Mouse (Mus musculus) heart, postnatal 14 days (tissue): Measurements from ENCODE around the gene Scube1. TPM values are rescaled to one million over a fixed set of nuclear protein-coding genes. Genes with fewer than 3 reads are reported as not detected.

Source experiments
- DNase-seq, 2 experiments: peaks; one replicate each; pipeline ENCODE4 v3.0.0; 2021 to 2022
- intact Hi-C: fragments of 180-260 bp; cut with DNase I; formaldehyde crosslinking; loops from one replicate; pipeline ENCODE4 v1.15.1; 2025
- total RNA-seq, 2 experiments: library from RNA; stranded (reverse); gene quantifications; 2 replicates each; pipeline ENCODE4 v1.2.3; 2021

Scube1 gene
- total RNA-seq, 2 experiments from 2014 or later = 3.7 to 4.0 TPM

DNA sequence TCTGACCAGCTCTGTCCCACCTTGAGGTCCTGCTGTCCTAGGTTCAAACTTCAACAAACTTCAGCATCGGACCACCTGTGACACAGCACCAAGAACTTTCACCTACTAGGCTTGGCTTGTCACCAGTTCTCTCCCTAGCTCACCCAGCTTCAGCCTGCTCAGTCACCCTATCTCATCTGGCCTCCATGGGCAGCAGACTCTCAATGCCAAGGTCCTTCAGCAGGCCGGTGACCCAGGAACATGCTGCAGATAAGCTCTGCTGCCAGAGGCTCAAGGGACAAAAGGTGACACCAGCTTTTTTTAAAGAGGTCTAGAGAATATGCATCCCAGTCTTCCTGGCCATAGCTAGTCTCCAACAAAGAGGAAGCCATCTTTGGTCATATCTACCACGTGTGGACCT, 48.5 kb downstream of the Scube1 start:
- DNase-seq = peak; percentile 19 to 33
- intact Hi-C loops = no loop called here

DNA sequence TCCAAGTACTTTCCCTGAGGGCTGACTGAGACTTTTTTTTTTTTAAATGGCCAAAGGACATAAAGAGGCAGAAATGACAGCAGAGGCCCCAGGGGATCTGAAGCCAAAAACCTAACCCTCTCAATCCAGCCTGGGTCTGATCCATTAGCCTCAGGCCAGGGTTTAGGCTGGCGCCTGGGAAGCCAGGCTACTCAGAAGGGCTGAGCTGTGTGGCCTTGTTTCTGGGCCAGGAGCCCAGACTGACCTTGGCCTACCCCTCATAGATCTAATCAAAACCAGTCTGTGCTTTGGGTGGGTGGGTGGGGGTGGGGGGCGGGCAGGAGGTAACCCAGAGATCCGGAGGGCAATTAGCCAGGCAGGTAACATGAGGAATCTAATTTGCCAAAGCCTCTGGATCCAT, 51.2 kb downstream of the Scube1 start:
- DNase-seq = no peak
- intact Hi-C loops = no loop called here

DNA sequence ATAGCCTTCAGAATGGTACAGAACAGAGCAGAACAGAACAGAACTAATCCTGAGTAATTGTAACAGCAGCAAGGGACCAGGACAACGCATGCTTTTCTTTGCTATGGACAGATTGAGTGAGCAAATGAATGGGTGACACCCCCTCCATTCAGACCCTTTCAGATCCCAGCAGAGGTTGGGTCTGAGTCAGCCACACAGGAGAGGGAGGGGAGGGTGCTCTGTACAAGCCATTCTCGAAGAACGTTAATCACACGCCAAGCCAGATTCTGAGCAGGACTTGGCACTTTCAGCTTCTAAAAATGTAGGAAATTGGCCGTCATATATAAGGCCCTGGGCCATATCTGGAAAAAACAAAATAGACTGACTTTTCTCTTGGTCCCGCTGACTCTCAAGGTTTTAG, 57.3 kb downstream of the Scube1 start:
- intact Hi-C loops = no loop called here
- no peak for DNase-seq

DNA sequence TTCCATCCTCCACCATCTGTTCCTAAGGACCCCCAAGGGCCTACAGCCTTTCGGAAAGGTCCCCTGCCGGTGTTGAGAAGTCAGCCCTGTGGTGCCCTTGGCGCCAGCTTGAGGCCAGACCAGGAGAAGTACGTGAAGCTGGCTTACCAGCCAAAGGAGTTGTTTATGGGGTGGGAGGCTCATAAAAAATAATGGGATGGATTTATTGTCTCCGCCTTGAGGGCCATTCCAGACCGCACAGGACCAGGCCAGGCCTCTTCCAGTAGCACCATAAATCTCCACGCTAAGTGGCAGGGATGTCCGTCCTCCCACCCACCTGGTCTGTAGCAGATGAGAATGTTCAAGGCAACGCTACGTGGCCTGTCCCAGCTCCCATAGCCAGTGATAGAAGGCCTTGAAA, 58.4 kb downstream of the Scube1 start:
- no peak for DNase-seq
- intact Hi-C loops = no loop called here

DNA sequence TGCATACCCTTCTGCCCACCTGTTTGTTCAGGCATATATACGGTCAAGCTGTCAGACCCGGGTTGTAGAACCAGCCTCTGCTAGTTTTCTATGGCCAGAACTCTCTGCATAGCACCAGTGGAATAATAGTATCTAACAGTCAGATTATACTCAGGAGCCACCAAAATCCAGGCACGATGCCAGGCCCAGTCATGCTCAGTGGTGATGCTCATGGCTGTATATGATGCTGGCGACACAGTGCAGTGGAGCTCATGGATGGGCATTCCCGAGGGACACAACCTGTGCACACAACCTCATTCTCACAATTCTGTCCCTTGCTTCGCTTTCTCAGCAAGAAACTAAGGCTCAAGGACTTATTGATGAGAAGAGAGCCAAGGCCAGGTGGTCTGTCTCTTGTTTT, 58.8 kb downstream of the Scube1 start:
- no peak for DNase-seq
- intact Hi-C loops = no loop called here

DNA sequence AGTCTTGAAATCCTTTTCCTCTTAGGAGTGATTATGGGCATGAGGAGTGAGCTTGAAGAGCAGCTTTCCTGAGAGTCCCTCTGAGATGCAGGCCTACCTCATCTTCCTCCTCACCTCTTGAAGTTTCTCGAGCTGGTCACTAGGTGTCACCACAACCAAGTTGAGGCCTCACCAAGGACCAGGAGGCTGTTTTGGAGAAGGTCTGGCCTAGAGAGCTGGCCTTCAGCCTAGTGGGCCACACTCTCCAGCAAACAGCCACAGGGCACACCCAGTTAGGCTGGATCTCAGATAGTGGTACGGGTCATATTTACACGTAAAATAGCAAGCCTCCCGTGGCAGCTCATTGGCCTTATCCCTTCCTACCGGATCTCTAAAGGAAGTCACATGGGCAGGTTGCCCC, 60.1 kb downstream of the Scube1 start:
- intact Hi-C loops = loop anchor here (1.0 kb wide), 2 partner anchors 63 to 95 kb away; no protein-coding TSS in a partner anchor
- DNase-seq = peak; percentile 76 to 81

DNA sequence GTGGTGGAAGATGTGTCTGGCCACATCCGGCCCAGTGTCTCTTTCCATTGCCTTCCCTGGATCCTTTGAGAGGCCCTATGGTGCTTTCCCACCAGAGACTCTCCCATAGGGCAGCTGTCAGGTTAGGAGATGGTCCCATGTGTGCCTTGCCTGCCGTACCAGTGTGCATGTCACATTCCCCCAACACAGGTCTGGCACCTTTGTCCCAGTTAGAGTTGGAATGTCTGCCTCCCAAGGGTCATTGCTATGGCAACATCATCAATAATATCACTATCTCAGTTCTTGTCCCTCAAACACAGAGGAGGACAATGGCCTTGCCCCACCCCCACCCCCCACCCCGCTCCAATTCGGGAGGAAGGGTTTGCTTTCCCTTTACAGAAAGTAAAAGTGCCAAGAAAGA, 61.8 kb downstream of the Scube1 start:
- DNase-seq = no peak
- intact Hi-C loops = no loop called here

DNA sequence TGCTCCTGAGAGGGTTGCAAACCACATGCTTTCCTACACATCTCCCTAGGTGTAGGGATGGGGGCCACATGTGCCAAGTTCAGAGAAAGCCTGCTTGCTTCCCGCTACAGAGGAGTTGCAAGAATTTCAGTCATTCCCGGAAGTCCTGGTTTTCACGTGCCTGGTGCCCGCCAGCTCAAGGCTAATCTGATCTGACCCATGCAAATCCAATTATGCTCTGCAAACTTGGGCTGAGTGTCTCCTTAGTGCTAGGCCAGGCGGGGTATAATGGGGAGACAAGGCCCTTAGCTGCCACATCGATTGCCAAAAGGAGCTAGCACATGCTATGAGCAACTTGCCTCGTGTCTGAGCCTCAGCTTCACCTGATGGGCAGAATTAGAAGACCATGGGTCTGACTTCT, 62.7 kb downstream of the Scube1 start:
- intact Hi-C loops = no loop called here
- no peak for DNase-seq

DNA sequence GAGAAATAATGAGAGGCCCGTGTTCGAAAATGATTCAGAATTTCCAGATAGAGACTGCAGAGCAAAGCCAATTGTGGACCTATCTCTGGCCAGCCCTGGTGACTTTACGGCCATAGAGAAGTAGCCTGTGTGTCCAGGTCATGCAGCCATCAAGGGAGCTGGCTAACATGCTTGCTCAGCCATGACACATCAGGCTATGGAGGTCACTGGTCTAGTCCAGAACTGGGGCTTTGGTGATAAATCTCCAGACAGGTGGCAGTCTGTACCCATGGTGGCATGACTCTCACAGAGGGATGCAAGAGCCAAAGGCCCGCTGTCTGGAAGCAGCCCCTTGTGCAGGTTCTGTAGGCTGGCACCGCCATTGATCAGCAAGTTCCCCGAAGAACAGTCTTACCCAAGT, 82.3 kb downstream of the Scube1 start:
- no peak for DNase-seq
- intact Hi-C loops = no loop called here

DNA sequence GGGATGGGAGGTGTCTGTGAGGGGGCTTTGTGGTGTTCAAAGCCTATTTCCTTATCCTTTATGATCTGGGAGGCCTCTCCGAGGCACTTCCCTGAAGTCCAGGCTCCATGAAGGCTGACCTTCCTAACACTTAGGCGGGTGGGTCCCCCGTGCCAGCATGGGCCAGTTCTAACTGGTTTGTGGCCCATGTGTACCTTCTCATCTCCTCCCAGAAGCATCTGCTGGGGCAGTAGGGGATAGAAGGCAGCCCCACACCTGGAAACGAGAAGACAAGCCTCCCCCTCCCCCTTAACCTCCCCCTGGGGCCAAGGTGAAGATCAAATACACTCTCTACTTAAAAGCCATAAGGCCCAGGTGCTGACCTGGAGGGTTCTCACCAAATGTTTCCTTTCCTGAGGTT, 84.6 kb downstream of the Scube1 start:
- intact Hi-C loops = no loop called here
- DNase-seq = no peak

DNA sequence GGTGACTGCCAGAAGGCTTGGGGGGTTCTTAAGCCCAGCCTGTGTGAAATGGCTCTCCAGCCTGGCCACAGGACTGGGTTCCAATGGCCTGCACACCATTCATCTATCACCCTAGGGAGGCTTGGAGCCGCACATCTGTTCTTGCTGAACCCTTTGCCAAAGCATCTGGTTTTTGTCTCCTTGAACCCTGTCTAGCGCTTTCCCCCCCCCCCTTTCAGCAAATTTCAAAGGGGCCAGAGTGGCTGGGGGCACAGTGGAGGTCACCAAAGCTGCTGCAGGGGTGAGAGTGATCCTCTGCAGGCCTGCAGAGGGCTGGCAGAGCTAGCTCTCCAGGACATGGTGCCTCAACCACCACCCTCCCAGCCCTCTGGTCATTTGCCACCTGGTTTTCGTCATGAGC, 85.7 kb downstream of the Scube1 start:
- peak; percentile 26 to 37 for DNase-seq
- intact Hi-C loops = loop anchor here (10.0 kb wide), 1 partner anchor 416 kb away; no protein-coding TSS in a partner anchor

DNA sequence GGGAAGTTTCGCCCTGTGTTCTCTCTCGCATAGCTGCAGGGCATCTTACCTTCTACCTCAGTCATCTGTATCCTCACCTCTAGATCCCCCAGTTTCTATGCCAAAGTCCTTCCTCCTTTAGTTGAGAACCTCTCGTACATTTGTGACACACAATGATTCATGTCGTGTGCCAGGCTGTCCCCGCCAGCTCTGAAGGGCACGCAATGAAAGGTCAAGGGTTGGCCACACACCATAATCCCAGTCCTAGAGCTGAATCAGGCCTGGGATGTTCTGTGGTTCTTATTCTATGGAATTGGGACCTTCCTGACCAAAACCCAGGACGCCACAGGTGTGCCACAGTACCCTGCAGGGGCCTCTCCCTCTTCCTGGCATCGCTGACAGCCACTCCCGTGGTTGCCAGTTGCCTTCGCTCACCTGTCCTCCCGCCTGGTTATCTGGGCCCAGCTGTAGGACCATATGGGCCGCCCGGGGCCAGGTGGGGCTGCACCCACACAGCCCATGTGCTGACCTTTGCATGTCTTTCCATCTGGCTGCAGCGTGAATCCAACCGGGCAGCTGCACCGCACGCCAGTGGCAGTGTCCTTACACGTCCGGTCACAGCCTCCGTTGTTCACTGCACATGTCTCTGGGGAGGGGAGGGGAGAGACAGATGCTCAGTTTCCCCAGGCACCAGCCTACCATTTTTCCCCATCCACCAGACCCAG, 86.5 kb downstream of the Scube1 start:
- intact Hi-C loops = loop anchor here (10.0 kb wide), 1 partner anchor 416 kb away; no protein-coding TSS in a partner anchor
- no peak for DNase-seq

DNA sequence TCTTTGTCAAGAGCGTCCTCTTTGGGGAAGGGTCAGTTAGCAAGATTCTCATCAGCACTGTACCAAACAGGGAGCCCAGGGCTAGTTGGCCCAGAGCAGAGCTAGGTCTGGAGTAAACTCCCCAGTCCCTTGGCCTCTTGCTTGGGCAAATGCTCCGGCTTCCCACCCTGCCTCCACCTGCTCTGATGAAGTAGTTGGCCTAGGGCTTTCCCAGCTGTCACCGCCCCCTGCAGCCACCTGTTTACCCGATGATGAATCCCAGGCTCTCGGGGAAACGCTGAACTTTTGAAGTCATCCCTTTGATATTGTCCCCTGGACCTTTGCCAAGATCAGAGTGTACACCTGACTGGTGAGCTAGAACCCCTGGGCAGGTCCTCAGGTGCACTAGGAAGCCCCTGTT, 88.1 kb downstream of the Scube1 start:
- no peak for DNase-seq
- intact Hi-C loops = loop anchor here (10.0 kb wide), 1 partner anchor 418 kb away; no protein-coding TSS in a partner anchor

DNA sequence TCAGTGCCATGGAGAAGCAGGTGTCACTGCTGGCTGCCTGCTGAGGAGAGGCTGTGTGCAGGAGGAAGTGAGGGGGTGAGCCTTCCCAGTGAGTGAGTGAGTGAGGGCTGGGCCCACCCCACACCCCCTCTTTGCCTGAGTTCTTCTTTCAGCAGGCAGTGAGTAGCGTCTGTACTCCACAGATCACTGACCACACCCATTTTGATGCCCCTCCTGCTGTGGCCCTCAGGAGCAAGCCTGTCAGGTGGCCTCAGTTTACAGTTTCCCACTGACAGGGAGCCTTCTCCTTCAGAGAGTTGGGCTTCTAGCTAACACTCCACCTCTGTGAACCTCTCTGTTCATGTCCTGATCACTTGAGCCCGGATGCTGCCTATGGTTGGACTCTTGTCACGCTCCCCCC, 89.6 kb downstream of the Scube1 start:
- intact Hi-C loops = loop anchor here (10.0 kb wide), 1 partner anchor 420 kb away; no protein-coding TSS in a partner anchor
- DNase-seq = no peak

DNA sequence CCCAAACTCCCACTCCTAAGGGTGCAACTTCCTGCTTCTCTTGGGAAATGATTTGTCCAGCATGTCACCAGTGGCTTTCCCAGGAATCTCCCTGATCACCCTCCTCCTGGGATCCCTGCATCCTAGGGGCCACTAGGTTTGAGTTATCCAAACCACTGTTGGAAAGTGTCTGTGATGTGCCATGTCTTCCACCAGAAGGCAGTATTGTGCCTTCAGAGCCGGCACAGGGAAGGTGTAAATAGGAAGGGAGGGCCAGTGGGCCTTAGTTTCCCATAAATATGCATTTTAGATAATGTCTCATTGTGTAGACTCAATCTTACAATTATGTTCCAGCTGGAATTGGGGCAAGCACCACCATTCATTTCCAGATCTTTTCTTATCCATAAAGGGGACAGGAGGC, 90.7 kb downstream of the Scube1 start:
- DNase-seq = peak in 1 of 2 experiments; percentile 23
- intact Hi-C loops = loop anchor here (1.0 to 10.0 kb wide), 2 partner anchors 125 to 421 kb away; no protein-coding TSS in a partner anchor

DNA sequence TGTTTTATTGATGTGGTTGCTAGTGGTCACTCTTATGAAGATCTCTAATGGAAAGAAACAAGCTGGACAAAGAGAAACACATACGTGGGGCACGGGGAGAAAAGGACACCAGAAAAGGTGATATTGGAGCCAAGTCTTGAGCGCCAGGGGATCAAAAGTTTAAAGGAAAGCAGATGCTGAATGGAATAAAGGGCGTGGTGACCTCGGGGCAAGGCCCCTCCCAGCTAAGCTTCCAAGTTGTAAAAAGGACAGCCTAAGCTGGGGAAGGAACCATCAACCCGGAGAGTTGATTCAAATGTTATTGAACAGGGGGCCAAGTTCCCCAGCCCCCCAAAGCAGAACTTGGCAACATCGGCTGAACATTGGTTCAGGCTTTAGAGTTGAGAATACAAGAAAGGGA, 93.8 kb downstream of the Scube1 start:
- intact Hi-C loops = loop anchor here (10.0 kb wide), 1 partner anchor 424 kb away; no protein-coding TSS in a partner anchor
- DNase-seq = no peak

DNA sequence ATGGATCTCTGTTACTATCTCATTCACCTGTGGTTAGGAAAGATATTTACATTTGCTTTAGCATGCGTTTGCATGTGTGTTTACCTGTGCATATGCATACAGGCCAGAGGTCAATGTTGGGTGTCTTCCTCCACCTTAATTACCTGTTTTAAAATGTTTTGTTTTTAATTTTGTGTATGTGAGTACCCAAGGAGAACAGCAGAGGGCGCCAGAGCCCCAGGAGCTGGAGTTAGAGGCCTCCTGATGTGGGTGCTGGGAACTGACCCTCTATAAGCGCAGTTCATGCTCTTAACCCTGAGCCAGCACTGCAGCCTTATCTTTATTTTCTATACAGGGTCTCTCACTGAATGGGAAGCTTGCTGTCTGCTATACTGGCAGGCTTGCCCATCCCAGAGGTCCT, 95.1 kb downstream of the Scube1 start:
- DNase-seq = no peak
- intact Hi-C loops = loop anchor here (10.0 kb wide), 1 partner anchor 425 kb away; no protein-coding TSS in a partner anchor

DNA sequence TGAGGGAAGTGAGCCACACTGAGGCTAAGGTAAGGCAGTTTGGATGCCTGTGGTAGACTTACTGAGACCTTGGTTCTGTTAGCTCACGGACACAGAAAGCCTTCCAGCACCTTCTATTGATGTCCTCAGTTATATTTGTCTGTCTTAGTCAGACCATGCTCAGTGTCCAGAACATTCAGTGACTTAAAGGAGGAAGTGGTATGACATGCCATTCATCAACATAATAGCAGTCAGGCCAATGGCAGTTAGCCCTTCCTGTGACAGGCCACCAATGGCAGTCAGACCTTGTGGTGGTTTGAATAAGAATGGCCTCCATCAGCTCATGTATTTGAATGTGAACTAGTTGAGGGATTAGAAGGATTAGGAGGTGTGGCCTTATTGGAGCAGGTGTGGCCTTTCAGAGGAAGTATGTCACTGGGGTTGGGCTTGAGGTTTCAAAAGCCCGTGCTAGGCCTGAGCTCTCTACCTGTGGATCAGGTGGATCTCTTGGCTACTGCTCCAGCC, 98.6 kb downstream of the Scube1 start:
- no peak for DNase-seq
- intact Hi-C loops = no loop called here

DNA sequence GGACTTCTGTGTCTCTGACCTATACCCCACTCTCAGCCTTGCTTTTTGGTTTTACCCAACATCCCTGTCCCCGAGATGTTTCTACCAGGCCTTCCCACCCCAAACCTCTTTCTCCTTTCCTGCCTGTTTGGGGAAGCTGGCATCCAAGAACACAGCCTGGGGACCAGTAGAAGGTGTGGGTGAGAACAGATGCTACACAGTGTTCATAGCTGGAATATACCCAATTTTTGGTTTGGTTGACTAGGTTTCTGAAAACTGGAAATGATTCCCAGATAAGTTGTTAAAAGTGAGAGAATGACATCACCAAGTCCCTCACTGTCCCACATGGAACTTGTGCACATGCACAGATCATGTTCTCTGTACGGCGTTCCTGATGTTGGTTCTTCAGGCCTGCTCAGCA, 109.6 kb downstream of the Scube1 start:
- DNase-seq = no peak
- intact Hi-C loops = no loop called here

DNA sequence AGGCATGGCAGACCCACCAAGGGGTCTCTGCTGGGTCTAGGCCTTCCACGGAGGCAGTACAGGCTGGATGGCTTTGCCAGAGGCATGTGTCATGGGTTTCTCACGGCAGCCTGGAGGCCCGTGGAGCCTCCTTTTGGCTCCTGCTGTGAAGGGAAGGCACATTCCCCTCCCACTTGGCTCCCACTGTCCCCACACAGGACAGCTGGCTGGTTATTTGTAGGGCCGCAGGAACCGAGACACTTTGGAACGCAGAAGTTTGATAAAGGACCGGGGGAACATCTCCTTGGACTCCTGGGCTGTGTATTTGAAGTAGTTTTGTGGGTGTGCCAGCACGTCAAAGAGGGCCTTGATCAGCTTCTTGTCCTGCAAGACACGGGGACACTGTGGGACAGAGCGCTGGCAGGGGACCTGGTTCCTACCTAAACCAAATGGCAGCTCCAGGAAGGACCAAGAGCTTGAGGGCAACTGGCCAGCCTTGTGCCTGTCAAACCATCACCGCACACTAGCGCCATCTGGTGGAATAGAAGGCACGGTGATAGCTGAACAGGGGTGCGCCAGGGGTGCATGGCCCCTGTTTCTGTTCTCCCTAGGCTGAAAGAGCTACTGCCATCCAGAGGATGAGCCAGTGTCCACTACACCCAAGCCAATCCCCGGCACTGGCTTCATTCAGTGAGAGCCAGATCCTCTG, 117.6 kb downstream of the Scube1 start:
- peak; percentile 73 to 85 for DNase-seq
- intact Hi-C loops = no loop called here

DNA sequence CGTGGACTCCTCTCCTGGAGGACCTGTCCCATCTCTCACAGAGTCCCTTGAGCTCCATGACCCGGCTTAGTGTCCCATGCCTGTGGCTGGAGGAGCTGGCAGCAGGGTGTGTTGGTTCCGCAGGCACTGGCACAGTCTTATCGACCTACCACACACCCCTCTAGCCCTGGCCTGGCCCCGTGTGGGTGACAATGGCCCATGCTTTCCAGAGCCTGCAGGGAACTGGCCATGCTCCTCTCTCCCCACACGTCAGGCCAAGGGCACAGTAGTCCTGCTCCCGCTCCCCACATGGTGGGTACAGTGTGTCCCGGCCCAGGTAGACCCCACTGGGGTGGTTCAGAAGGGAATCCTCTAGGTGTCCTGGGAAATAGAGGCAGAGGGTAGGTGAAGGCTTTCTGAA, 118.1 kb downstream of the Scube1 start:
- intact Hi-C loops = no loop called here

DNA sequence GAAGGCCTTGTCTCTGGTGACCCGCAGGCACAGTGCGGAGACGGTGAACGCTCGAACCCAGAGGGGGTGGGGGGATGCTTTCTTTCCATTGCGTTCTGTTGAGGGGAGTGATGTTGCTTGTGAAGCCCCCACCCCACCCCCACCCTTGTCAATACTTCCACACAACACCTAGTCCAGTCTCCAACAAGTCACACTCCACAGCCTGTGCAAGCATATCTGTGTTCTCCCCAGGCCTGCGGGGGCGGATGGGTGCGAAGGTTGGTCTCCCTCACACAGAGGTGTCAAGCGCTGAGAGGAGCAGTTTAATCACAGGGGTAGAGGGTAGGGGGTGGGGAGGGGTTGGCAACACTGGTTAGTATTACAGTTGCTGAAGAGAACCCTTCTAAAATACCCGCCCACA, 118.6 kb downstream of the Scube1 start:
- no peak for DNase-seq
- intact Hi-C loops = no loop called here

More for the DNA sequence above, 118.1 kb downstream of the Scube1 start:
- no peak for DNase-seq
